ENCODE assay signal across 29 mouse cellular contexts in the genomic region with DNA sequence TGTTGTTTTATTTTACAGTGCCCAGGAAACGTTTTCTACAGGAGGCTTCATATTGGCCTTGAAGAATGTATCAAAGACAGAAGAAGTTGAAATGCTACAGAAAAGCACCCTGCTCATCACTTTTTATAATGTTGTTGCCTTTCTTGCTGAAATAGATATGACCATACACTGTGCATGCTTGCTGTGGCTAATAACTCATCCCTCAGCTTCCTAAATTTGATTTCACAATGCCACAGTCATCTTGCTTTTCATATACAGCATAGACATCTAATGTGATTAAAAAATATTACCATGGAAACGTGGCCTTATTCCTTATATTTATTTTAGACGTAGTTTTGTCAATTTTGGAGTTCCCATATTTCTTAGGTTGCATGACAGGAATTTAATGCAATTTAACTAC. TPM values are rescaled to one million over a fixed set of nuclear protein-coding genes. Genes with fewer than 3 reads are reported as not detected.
"Had no signal": no experiment of that assay in that cellular context is flagged by ENCODE, and none has a peak within 500 bp of the region (broad histone marks: within the 10 kb centered on the region; RNA-seq: fewer than 3 reads in every experiment).

No protein-coding gene starts in this region.

- DNase-seq: kidney, adult 2 months; kidney, postnatal 25 days; layer of hippocampus, postnatal 36 days; liver, embryonic 13.5 days; lung, embryonic 14.5 days; lung, postnatal 10 days; lung, postnatal 36 days; midbrain, embryonic 14.5 days; right cerebral cortex, adult 18-20 months; right cerebral cortex, postnatal 25 days; thymus, adult 18-20 months; thymus, postnatal 4 days had no signal

- H3K36me3 ChIP-seq: liver, embryonic 13.5 days; midbrain, embryonic 10.5 days; neural tube, embryonic 12.5 days; neural tube, embryonic 15.5 days had no signal

- H3K9me3 ChIP-seq: liver, embryonic 13.5 days; megakaryocyte, embryonic 14.5 days; midbrain, embryonic 10.5 days; neural tube, embryonic 12.5 days; neural tube, embryonic 15.5 days had no signal

- H3K27me3 ChIP-seq: liver, embryonic 13.5 days; neural tube, embryonic 12.5 days; neural tube, embryonic 15.5 days had no signal

- ATAC-seq: intestine, postnatal 0 days had no signal

- H3K27ac ChIP-seq: kidney, postnatal 0 days; left cerebral cortex, adult 2 months; liver, embryonic 13.5 days; midbrain, embryonic 10.5 days; neural tube, embryonic 12.5 days; neural tube, embryonic 15.5 days had no signal

- H3K4me1 ChIP-seq: liver, embryonic 13.5 days; midbrain, embryonic 10.5 days; neural tube, embryonic 12.5 days; neural tube, embryonic 15.5 days had no signal

- H3K4me3 ChIP-seq: left cerebral cortex, adult 2 months; liver, embryonic 13.5 days; megakaryocyte, embryonic 14.5 days; midbrain, embryonic 10.5 days; neural tube, embryonic 12.5 days; neural tube, embryonic 15.5 days had no signal

RNA-seq across cellular contexts. Expression of a gene that starts 6.2 kb away (rescaled TPM):
- total RNA-seq: layer of hippocampus, adult 8-10 months; layer of hippocampus, postnatal 10 days; layer of hippocampus, postnatal 36 days; left cerebral cortex, adult 2 months; left cerebral cortex, postnatal 10 days; left cerebral cortex, postnatal 36 days; midbrain, postnatal 0 days had no signal
- polyA plus RNA-seq: kidney, embryonic 14.5 days; kidney, postnatal 0 days; limb, embryonic 11.5 days; liver, embryonic 13.5 days; liver, embryonic 16.5 days; lung, embryonic 14.5 days; midbrain, embryonic 10.5 days; midbrain, embryonic 14.5 days; neural tube, embryonic 12.5 days; neural tube, embryonic 15.5 days; stomach, embryonic 16.5 days; testis, adult 2 months had no signal

RNA-seq across cellular contexts. Expression of a gene that starts 6.4 kb away (rescaled TPM):
- total RNA-seq: left cerebral cortex, postnatal 36 days; midbrain, postnatal 0 days had no signal
- polyA plus RNA-seq: midbrain, embryonic 10.5 days; midbrain, embryonic 14.5 days; neural tube, embryonic 12.5 days had no signal
